Mouse (Mus musculus) G1E-ER4 (cell line): ENCODE measurements around the gene Tmem104. TPM values are rescaled to one million over a fixed set of nuclear protein-coding genes. Genes with fewer than 3 reads are reported as not detected.

Experiments used
- GATA1 ChIP-seq: IDR thresholded peaks from one replicate; pipeline ENCODE4 v1.8.0; 2012; ENCODE audit warnings: low read length, inconsistent platforms
- polyA plus RNA-seq: library from polyadenylated mRNA; stranded (reverse); fragments of >175 nt; gene quantifications from 2 replicates; pipeline ENCODE4 v1.2.3, GENCODE M21; 2012

Tmem104 gene
- polyA plus RNA-seq, 1 experiment, result 19.0 TPM

- TF ChIP-seq GATA1, result no peak
Observed at GRCm38 (mm10) chr11:115162832-115163480, 24.3 kb upstream of the Tmem104 start, which contains the start of gene Slc9a3r1. Gene Slc9a3r1, plus strand, starts transcription at chr11:115163341.

GRCm38 (mm10) chr11:115163568-115164150, 23.6 kb upstream of the Tmem104 start:
- TF ChIP-seq GATA1, result no peak

GRCm38 (mm10) chr11:115164341-115164975, 22.8 kb upstream of the Tmem104 start:
- TF ChIP-seq GATA1, result no peak

GRCm38 (mm10) chr11:115164976-115165374, 22.3 kb upstream of the Tmem104 start:
- TF ChIP-seq GATA1, result no peak

GRCm38 (mm10) chr11:115166776-115167175, 20.5 kb upstream of the Tmem104 start:
- TF ChIP-seq GATA1, result no peak

- no peak for TF ChIP-seq GATA1
Observed at GRCm38 (mm10) chr11:115167631-115168249, 19.5 kb upstream of the Tmem104 start.

GRCm38 (mm10) chr11:115169430-115169829, 17.9 kb upstream of the Tmem104 start:
- no peak for TF ChIP-seq GATA1

GRCm38 (mm10) chr11:115171125-115171524, 16.2 kb upstream of the Tmem104 start:
- no peak for TF ChIP-seq GATA1

GRCm38 (mm10) chr11:115172825-115173287, 14.4 kb upstream of the Tmem104 start:
- TF ChIP-seq GATA1, result no peak

- no peak for TF ChIP-seq GATA1
Observed at GRCm38 (mm10) chr11:115173549-115174339, 13.5 kb upstream of the Tmem104 start.

- no peak for TF ChIP-seq GATA1
Observed at GRCm38 (mm10) chr11:115176399-115177190, 10.7 kb upstream of the Tmem104 start.

GRCm38 (mm10) chr11:115177559-115178195, 9.6 kb upstream of the Tmem104 start:
- TF ChIP-seq GATA1, result no peak

- no peak for TF ChIP-seq GATA1
Observed at GRCm38 (mm10) chr11:115178766-115179165, 8.5 kb upstream of the Tmem104 start.

- TF ChIP-seq GATA1, result no peak
Observed at GRCm38 (mm10) chr11:115179191-115179590, 8.1 kb upstream of the Tmem104 start.
